Mouse (Mus musculus) heart, adult 2 months (tissue): ENCODE measurements at regions not wholly inside any gene's neighbourhood (a gene's known extent, or its start where the extent isn't known, plus 50 kb on each side); places are given as distances from the start of the nearest gene placed in this dataset.
"Not testable (repeated sequence)": the region's sequence is repeated elsewhere in the genome, so short reads cannot be mapped to it uniquely, and the experiment has no call there.

ENCODE experiments used
- DNase-seq, 2 experiments: peaks; one replicate each; pipeline ENCODE4 v3.0.0; 2021
- H3K27ac ChIP-seq: fragments of 200-600 bp; 2 replicates; pipeline ENCODE4 v1.8.1; 2022
- H3K27me3 ChIP-seq: fragments of 200-500 bp; 2 replicates; pipeline ENCODE4 v1.6.1; 2012; ENCODE audit warnings: mild to moderate bottlenecking, low read length, inconsistent platforms, mixed read lengths; ENCODE audit not compliant: control insufficient read depth, insufficient read depth
- H3K36me3 ChIP-seq: fragments of 200-500 bp; 2 replicates; pipeline ENCODE4 v1.6.1; 2012; ENCODE audit warnings: low read length, inconsistent platforms; ENCODE audit not compliant: control insufficient read depth, insufficient read depth
- H3K4me1 ChIP-seq: fragments of 200-500 bp; 2 replicates; pipeline ENCODE4 v1.6.1; 2011; ENCODE audit warnings: low read length; ENCODE audit not compliant: control insufficient read depth, insufficient read depth
- H3K4me3 ChIP-seq: fragments of 200-600 bp; 2 replicates; pipeline ENCODE4 v1.8.1; 2022
- H3K79me2 ChIP-seq: fragments of 200-500 bp; replicated peaks from 2 replicates; pipeline ENCODE4 v1.6.1; 2012; ENCODE audit warnings: mild to moderate bottlenecking, inconsistent platforms, low read length, moderate library complexity, mixed read lengths; ENCODE audit not compliant: control insufficient read depth, insufficient read depth
- H3K9ac ChIP-seq: fragments of 200-500 bp; 2 replicates; pipeline ENCODE4 v1.6.1; 2012; ENCODE audit warnings: low read depth, mild to moderate bottlenecking, control low read depth, inconsistent platforms, low read length, mixed read lengths
- CTCF ChIP-seq: fragments of 200-600 bp; IDR thresholded peaks from 2 replicates; pipeline ENCODE4 v1.8.1; 2022; ENCODE audit warnings: antibody characterized with exemption, mild to moderate bottlenecking, moderate library complexity
- EP300 ChIP-seq: fragments of 200-500 bp; IDR thresholded peaks from 2 replicates; pipeline ENCODE4 v1.6.1; 2011; ENCODE audit warnings: low read depth, low read length, control low read depth; ENCODE audit not compliant: insufficient read depth
- POLR2A ChIP-seq: fragments of 200-500 bp; IDR thresholded peaks from 2 replicates; pipeline ENCODE4 v1.6.1; 2011; ENCODE audit warnings: mild to moderate bottlenecking, low read depth, low read length, control low read depth; ENCODE audit not compliant: insufficient read depth
- WGBS: fragments of 180-500 bp; shearing (Covaris S2); methylation state at CpG from one replicate; pipeline ENCODE4 v1.1.7; 2018; 5-methylcytosine and 5-hydroxymethylcytosine counted together
- intact Hi-C: fragments of 180-260 bp; cut with DNase I; formaldehyde crosslinking; loops from one replicate; pipeline ENCODE4 v1.15.1; 2025

DNA sequence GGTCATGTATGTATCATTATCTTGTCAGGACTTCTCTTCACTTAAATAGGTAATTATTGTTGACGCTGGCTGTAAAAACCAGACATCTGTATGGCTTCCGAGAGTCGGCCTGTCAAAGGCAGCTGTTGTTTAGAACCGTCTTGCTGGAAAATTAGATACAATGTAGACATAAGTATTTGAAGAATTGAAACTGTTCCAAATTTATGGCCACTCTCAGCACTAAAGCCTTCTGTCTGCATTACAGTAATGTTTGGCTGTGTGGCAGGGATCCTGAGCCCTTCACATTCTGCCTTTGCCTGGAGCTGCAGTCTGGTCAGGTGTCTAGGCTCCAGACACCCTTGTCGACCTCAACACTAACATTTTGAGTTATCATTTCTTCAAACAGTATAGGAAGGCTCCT, 300.2 kb upstream of the Cwc22 start:
- Histone ChIP-seq H3K27me3 (no peaks in the 10 kb centered on the region), H3K4me3 (no peak overlapping the region), H3K36me3 (no peaks in the 10 kb centered on the region), H3K4me1 (no peaks in the 10 kb centered on the region), H3K9ac (no peak overlapping the region), H3K79me2 (no peaks in the 10 kb centered on the region), H3K27ac (no peak overlapping the region)
- DNase-seq = no peak
- TF ChIP-seq EP300 (no peak), CTCF (no peak), POLR2A (no peak)
- 81% methylated on average over 5 of the region's 5 CpGs for WGBS
- intact Hi-C loops = no loop called here

DNA sequence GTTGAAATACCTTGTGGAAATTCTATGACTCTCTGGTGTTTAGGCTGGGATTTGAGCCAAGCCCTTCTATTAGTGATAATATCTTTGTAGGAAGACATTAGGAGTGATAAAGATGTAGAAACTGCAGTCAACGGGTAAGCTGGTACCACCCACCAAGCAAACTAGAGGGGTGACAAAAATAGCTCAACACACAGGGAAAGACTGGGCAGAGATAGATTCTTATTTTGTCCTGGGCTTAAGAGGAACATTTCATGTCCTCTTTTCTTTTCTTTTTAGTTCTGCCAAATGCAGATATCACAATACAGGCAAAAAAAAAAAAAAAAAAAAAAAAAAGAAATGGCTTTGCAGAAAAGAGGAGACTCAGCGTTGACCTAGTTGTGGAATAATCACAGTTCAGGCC, 294.1 kb upstream of the Cwc22 start:
- intact Hi-C loops = no loop called here
- TF ChIP-seq CTCF (no peak), POLR2A (no peak), EP300 (no peak)
- H3K4me3 ChIP-seq = no peak overlapping the region
- no peaks in the 10 kb centered on the region for H3K79me2 ChIP-seq
- H3K9ac ChIP-seq = no peak overlapping the region
- WGBS = 19% methylated on average over 2 of the region's 2 CpGs
- H3K36me3 ChIP-seq = no peaks in the 10 kb centered on the region
- H3K27me3 ChIP-seq = no peaks in the 10 kb centered on the region
- no peak overlapping the region for H3K27ac ChIP-seq
- no peak for DNase-seq
- H3K4me1 ChIP-seq = no peaks in the 10 kb centered on the region; the same call in 1 of the 2 replicates

DNA sequence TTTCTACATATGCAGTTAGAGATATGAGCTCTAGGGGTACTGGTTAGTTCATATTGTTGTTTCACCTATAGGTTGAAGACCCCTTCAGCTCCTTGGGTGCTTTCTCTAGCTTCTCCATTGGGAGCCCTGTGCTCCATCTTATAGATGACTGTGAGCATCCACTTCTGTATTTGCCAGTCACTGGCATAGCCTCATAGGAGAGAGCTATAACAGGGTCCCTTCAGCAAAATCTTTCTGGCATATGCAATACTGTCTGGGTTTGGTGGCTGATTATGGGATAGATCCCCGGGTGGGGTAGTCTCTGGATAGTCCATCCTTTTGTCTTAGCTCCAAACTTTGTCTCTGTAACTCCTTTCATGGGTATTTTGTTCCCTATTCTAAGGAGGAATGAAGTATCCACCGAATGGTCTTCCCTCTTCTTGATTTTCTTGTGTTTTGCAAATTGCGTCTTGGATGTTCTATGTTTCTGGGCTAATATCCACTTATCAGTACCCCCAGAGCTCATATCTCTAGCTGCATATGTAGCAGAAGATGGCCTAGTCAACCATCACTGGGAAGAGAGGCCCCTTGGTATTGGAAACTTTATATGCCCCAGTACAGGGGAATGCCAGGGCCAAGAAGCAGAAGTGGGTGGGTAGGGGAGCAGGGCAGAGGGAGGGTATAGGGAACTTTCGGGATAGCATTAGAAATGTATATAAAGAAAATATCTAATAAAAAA, 279.4 kb upstream of the Cwc22 start:
- H3K4me1 ChIP-seq, H3K4me3 ChIP-seq, DNase-seq, H3K27ac ChIP-seq, H3K9ac ChIP-seq, H3K79me2 ChIP-seq, H3K27me3 ChIP-seq, intact Hi-C loops, H3K36me3 ChIP-seq: not testable (repeated sequence)
- 87% methylated on average over 4 of the region's 4 CpGs for WGBS

DNA sequence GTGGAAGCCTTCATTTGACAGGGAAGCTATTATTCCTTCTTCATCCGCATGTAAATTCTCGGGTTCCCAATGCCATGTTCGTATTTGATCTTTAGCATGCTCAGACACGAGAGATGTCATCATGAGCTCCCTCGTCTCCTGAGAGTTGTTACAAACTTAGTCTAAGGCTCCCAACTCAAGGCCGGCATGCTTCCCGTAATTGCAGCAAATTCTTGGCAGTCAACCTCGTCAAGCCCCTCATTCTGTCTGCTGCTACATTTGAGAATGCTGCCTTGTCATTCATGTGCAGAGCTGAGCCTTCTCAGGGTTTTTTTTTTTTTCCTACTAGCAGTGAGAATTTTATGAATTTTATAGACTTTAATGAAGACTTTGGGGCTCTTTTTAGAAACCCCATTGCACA, 268.3 kb upstream of the Cwc22 start:
- no peaks in the 10 kb centered on the region for H3K27me3 ChIP-seq
- no peak overlapping the region for H3K27ac ChIP-seq
- no peaks in the 10 kb centered on the region for H3K79me2 ChIP-seq
- no peak overlapping the region for H3K4me3 ChIP-seq
- no peaks in the 10 kb centered on the region for H3K36me3 ChIP-seq
- H3K4me1 ChIP-seq = no peaks in the 10 kb centered on the region
- WGBS = 53% methylated on average over 8 of the region's 8 CpGs
- TF ChIP-seq EP300 (no peak), CTCF (no peak), POLR2A (no peak)
- intact Hi-C loops = no loop called here
- no peak for DNase-seq
- no peak overlapping the region for H3K9ac ChIP-seq

DNA sequence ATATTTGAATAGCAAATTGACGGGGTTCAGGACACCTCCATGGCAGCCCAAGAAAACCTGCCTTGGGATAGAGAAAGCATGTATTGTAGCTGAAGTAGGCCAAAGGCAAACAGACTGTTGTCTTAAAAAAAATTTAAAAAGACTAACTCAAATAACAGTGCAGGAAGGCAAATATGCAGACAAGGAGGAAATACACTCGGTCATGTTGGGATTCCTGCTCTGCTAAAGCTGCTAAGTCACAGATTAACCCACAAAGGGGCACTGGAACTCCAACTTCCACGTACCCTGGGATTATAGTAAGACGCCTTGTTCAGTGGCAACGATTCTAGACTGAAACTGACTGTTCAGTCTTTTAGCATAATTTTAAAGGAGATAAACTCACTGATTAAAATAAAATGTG, 258.9 kb upstream of the Cwc22 start:
- H3K27ac ChIP-seq = no peak overlapping the region
- intact Hi-C loops = no loop called here
- no peaks in the 10 kb centered on the region for H3K36me3 ChIP-seq
- no peaks in the 10 kb centered on the region for H3K27me3 ChIP-seq
- no peaks in the 10 kb centered on the region for H3K4me1 ChIP-seq
- no peaks in the 10 kb centered on the region for H3K79me2 ChIP-seq
- no peak for DNase-seq
- H3K9ac ChIP-seq = no peak overlapping the region
- TF ChIP-seq EP300 (no peak), CTCF (no peak), POLR2A (no peak)
- 70% methylated on average over 5 of the region's 5 CpGs for WGBS
- H3K4me3 ChIP-seq = no peak overlapping the region

DNA sequence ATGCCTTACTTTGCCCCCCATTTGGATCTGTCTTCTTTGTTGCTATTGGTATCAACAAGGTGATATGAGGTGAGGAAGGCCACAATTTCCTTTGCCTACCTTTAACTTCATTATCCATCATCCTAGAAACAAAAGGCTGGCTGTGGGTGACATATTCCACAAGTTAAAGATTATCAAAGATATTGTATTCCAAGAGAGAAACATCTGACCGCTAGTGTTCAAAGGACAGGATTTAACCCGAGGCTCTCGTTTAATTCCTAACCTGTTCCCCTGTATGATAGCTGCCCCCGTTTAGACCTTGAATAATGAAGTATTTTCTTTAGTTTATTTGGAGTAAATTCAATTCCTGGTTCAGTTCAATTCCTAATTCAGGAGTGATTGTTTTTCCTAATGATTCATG, 249.8 kb upstream of the Cwc22 start:
- H3K4me3 ChIP-seq = no peak overlapping the region
- WGBS = 82% methylated on average over 4 of the region's 4 CpGs
- no peak for DNase-seq
- TF ChIP-seq CTCF = no peak
- no peak for TF ChIP-seq EP300
- TF ChIP-seq POLR2A = no peak
- intact Hi-C loops = no loop called here
- no peaks in the 10 kb centered on the region for H3K27me3 ChIP-seq
- no peaks in the 10 kb centered on the region for H3K36me3 ChIP-seq
- no peak overlapping the region for H3K9ac ChIP-seq
- no peaks in the 10 kb centered on the region for H3K79me2 ChIP-seq
- no peaks in the 10 kb centered on the region for H3K4me1 ChIP-seq
- H3K27ac ChIP-seq = no peak overlapping the region

DNA sequence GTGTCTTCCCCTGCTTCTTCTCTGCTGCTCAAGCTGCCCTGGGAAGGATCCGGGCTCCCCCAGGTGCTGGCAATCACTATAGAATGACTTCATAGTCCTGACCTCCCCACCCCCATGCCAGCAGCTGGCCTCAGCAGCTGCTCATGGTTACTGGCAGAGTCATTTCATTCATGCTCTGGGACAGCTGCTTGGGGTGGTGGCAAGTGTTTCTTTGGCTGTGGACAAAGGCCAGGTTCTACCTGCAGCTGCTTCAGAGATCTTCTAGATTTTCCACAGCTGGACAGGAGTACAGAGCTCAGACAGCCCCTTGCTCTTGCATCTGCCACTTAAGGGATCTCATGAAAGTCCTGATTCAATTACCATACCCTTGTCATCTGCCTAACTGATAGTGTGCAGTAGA, 243.4 kb upstream of the Cwc22 start:
- intact Hi-C loops = no loop called here
- no peaks in the 10 kb centered on the region for H3K79me2 ChIP-seq
- H3K4me3 ChIP-seq = no peak overlapping the region
- DNase-seq = no peak
- H3K36me3 ChIP-seq = no peaks in the 10 kb centered on the region
- WGBS = 14% methylated on average over 1 of the region's 1 CpGs
- TF ChIP-seq CTCF = no peak
- TF ChIP-seq POLR2A = no peak
- no peak for TF ChIP-seq EP300
- H3K9ac ChIP-seq = no peak overlapping the region
- no peaks in the 10 kb centered on the region for H3K27me3 ChIP-seq
- no peaks in the 10 kb centered on the region for H3K4me1 ChIP-seq
- H3K27ac ChIP-seq = no peak overlapping the region
